Mouse (Mus musculus): ENCODE measurements around the gene Elf2. TPM values are rescaled to one million over a fixed set of nuclear protein-coding genes. Genes with fewer than 3 reads are reported as not detected.
"Not testable (repeated sequence)": the region's sequence is repeated elsewhere in the genome, so short reads cannot be mapped to it uniquely, and the experiment has no call there.

Gene Elf2
- polyA plus RNA-seq, 1 experiment: 46.1 TPM

- peaks cover 3% of the 10 kb centered on the region; the same call in 1 of the 2 replicates for H3K4me1 ChIP-seq (ENCODE audit: control insufficient read depth, insufficient read depth, low read length)
- no peak overlapping the region for H3K4me3 ChIP-seq (replicated peaks; ENCODE audit: extremely low read depth, low read depth, low read length)
- TF ChIP-seq POLR2A (IDR thresholded peaks at IDR 0.05; ENCODE audit: borderline replicate concordance, extremely low read depth, low read depth, low read length) (no peak), CTCF (IDR thresholded peaks at IDR 0.05; ENCODE audit: insufficient read depth, low read length) (no peak)
- WGBS: 96% methylated on average over 14 of the region's 14 CpGs
- no peak for DNase-seq
Measured at GRCm38 (mm10) chr3:51323006-51323405, 17.5 kb downstream of the Elf2 start.

- 88% methylated on average over 7 of the region's 7 CpGs for WGBS
- no peak for DNase-seq
- Histone ChIP-seq H3K4me1 (ENCODE audit: control insufficient read depth, insufficient read depth, low read length) (peaks cover 3% of the 10 kb centered on the region; the same call in 1 of the 2 replicates), H3K4me3 (replicated peaks; ENCODE audit: extremely low read depth, low read depth, low read length) (no peak overlapping the region)
- no peak for TF ChIP-seq CTCF (IDR thresholded peaks at IDR 0.05; ENCODE audit: insufficient read depth, low read length)
- no peak for TF ChIP-seq POLR2A (IDR thresholded peaks at IDR 0.05; ENCODE audit: borderline replicate concordance, extremely low read depth, low read depth, low read length)
Measured at GRCm38 (mm10) chr3:51322326-51322725, 18.1 kb downstream of the Elf2 start.

- no peak for TF ChIP-seq POLR2A (IDR thresholded peaks at IDR 0.05; ENCODE audit: borderline replicate concordance, extremely low read depth, low read depth, low read length)
- no peak for TF ChIP-seq CTCF (IDR thresholded peaks at IDR 0.05; ENCODE audit: insufficient read depth, low read length)
- Histone ChIP-seq H3K4me3 (replicated peaks; ENCODE audit: extremely low read depth, low read depth, low read length) (no peak overlapping the region), H3K4me1 (ENCODE audit: control insufficient read depth, insufficient read depth, low read length) (peaks cover 6% of the 10 kb centered on the region)
- no peak for DNase-seq
- WGBS: 92% methylated on average over 5 of the region's 5 CpGs
Measured at GRCm38 (mm10) chr3:51321141-51321540, 19.3 kb downstream of the Elf2 start.

GRCm38 (mm10) chr3:51318053-51318452, 22.4 kb downstream of the Elf2 start:
- H3K4me1 ChIP-seq (ENCODE audit: control insufficient read depth, insufficient read depth, low read length); DNase-seq; H3K4me3 ChIP-seq (replicated peaks; ENCODE audit: extremely low read depth, low read depth, low read length): not testable (repeated sequence)
- 85% methylated on average over 3 of the region's 3 CpGs for WGBS

- DNase-seq: no peak
- WGBS: 55% methylated on average over 10 of the region's 10 CpGs
Measured at GRCm38 (mm10) chr3:51316876-51317275, 23.6 kb downstream of the Elf2 start.

GRCm38 (mm10) chr3:51311638-51312037, 28.8 kb downstream of the Elf2 start:
- Histone ChIP-seq H3K4me3 (replicated peaks; ENCODE audit: extremely low read depth, low read depth, low read length) (no peak overlapping the region), H3K4me1 (ENCODE audit: control insufficient read depth, insufficient read depth, low read length) (peaks cover 7% of the 10 kb centered on the region; the same call in 1 of the 2 replicates)
- WGBS: 49% methylated on average over 9 of the region's 9 CpGs
- DNase-seq: no peak
- TF ChIP-seq POLR2A (IDR thresholded peaks at IDR 0.05; ENCODE audit: borderline replicate concordance, extremely low read depth, low read depth, low read length) (no peak), CTCF (IDR thresholded peaks at IDR 0.05; ENCODE audit: insufficient read depth, low read length) (no peak)

More at GRCm38 (mm10) chr3:51316876-51317275, 23.6 kb downstream of the Elf2 start:
- Histone ChIP-seq H3K4me1 (ENCODE audit: control insufficient read depth, insufficient read depth, low read length) (peaks cover 6% of the 10 kb centered on the region), H3K4me3 (replicated peaks; ENCODE audit: extremely low read depth, low read depth, low read length) (no peak overlapping the region)
- no peak for TF ChIP-seq CTCF (IDR thresholded peaks at IDR 0.05; ENCODE audit: insufficient read depth, low read length)
- no peak for TF ChIP-seq POLR2A (IDR thresholded peaks at IDR 0.05; ENCODE audit: borderline replicate concordance, extremely low read depth, low read depth, low read length)

- Histone ChIP-seq H3K4me3 (replicated peaks; ENCODE audit: extremely low read depth, low read depth, low read length) (no peak overlapping the region), H3K4me1 (ENCODE audit: control insufficient read depth, insufficient read depth, low read length) (peaks cover 7% of the 10 kb centered on the region; the same call in 1 of the 2 replicates)
- TF ChIP-seq POLR2A (IDR thresholded peaks at IDR 0.05; ENCODE audit: borderline replicate concordance, extremely low read depth, low read depth, low read length) (no peak), CTCF (IDR thresholded peaks at IDR 0.05; ENCODE audit: insufficient read depth, low read length) (no peak)
- no peak for DNase-seq
- WGBS: 36% methylated on average over 7 of the region's 7 CpGs
Measured at GRCm38 (mm10) chr3:51310098-51310497, 30.4 kb downstream of the Elf2 start.

- no peak overlapping the region for H3K4me3 ChIP-seq (replicated peaks; ENCODE audit: extremely low read depth, low read depth, low read length)
- WGBS: 80% methylated on average over 2 of the region's 2 CpGs
- DNase-seq: no peak
- TF ChIP-seq POLR2A (IDR thresholded peaks at IDR 0.05; ENCODE audit: borderline replicate concordance, extremely low read depth, low read depth, low read length) (no peak), CTCF (IDR thresholded peaks at IDR 0.05; ENCODE audit: insufficient read depth, low read length) (no peak)
- H3K4me1 ChIP-seq (ENCODE audit: control insufficient read depth, insufficient read depth, low read length): peaks cover 16% of the 10 kb centered on the region; the same call in 1 of the 2 replicates
Measured at GRCm38 (mm10) chr3:51306621-51307020, 33.8 kb downstream of the Elf2 start.

GRCm38 (mm10) chr3:51305961-51306360, 34.5 kb downstream of the Elf2 start:
- DNase-seq: no peak
- H3K4me3 ChIP-seq (replicated peaks; ENCODE audit: extremely low read depth, low read depth, low read length): no peak overlapping the region
- no peak for TF ChIP-seq POLR2A (IDR thresholded peaks at IDR 0.05; ENCODE audit: borderline replicate concordance, extremely low read depth, low read depth, low read length)
- 89% methylated on average over 8 of the region's 8 CpGs for WGBS
- H3K4me1 ChIP-seq (ENCODE audit: control insufficient read depth, insufficient read depth, low read length): peaks cover 12% of the 10 kb centered on the region; the same call in 1 of the 2 replicates

- 50% methylated on average over 3 of the region's 3 CpGs for WGBS
- no peak for DNase-seq
- Histone ChIP-seq H3K4me1 (ENCODE audit: control insufficient read depth, insufficient read depth, low read length) (peaks cover 8% of the 10 kb centered on the region; the same call in 1 of the 2 replicates), H3K4me3 (replicated peaks; ENCODE audit: extremely low read depth, low read depth, low read length) (no peak overlapping the region)
- TF ChIP-seq POLR2A (IDR thresholded peaks at IDR 0.05; ENCODE audit: borderline replicate concordance, extremely low read depth, low read depth, low read length) (no peak), CTCF (IDR thresholded peaks at IDR 0.05; ENCODE audit: insufficient read depth, low read length) (no peak)
Measured at GRCm38 (mm10) chr3:51302971-51303476, 37.4 kb downstream of the Elf2 start.
